Mouse (Mus musculus): ENCODE data around the gene Eps8l3. TPM values are rescaled to one million over a fixed set of nuclear protein-coding genes. Genes with fewer than 3 reads are reported as not detected.

Eps8l3 gene
- total RNA-seq, 2 experiments from 2014 or later, result not detected

Other genes starting within 250 kb of the Eps8l3 start
- not detected for gene Gm10961, start 245.9 kb upstream of the Eps8l3 start, total RNA-seq (2021)
- gene Strip1, start 245.5 kb upstream of the Eps8l3 start, total RNA-seq (2021), result 10 to 100 TPM; 30.2 to 36.4 TPM
- gene Ahcyl1, start 180.7 kb upstream of the Eps8l3 start, total RNA-seq (2021), result 100 to 1,000 TPM; 249 to 285 TPM
- gene Csf1, start 116.8 kb upstream of the Eps8l3 start, total RNA-seq (2021), result 10 to 100 TPM; 15.6 to 18.3 TPM
- 10 to 100 TPM; 30.1 to 32.3 TPM for gene Gstm5, start 18.6 kb downstream of the Eps8l3 start, total RNA-seq (2021)
- 10 to 100 TPM; 43.1 to 44.0 TPM for gene Gstm7, start 54.6 kb downstream of the Eps8l3 start, total RNA-seq (2021)
- 1 to 10 TPM; 3.9 to 5.6 TPM for gene Gstm6, start 66.5 kb downstream of the Eps8l3 start, total RNA-seq (2021)
- gene Gstm3, start 92.1 kb downstream of the Eps8l3 start, total RNA-seq (2021), result under 1 TPM; 0.39 to 0.51 TPM
- 100 to 1,000 TPM in 1 of 2 experiments, 10 to 100 TPM in 1; 95.5 to 101 TPM for gene Gstm2, start 109.2 kb downstream of the Eps8l3 start, total RNA-seq (2021)
- gene Gstm1, start 140.7 kb downstream of the Eps8l3 start, total RNA-seq (2021), result 100 to 1,000 TPM; 131 to 144 TPM
- gene Gstm4, start 167.7 kb downstream of the Eps8l3 start, total RNA-seq (2021), result 10 to 100 TPM; 12.8 to 13.3 TPM
- 10 to 100 TPM; 79.3 to 92.2 TPM for gene Ampd2, start 209.4 kb downstream of the Eps8l3 start, total RNA-seq (2021)
- gene Gnat2, start 215.6 kb downstream of the Eps8l3 start, total RNA-seq (2021), result 1 to 10 TPM; 6.6 to 6.8 TPM

All from adrenal gland, postnatal 10 days (tissue).